Mouse (Mus musculus) CD4-positive, CD25-positive, alpha-beta regulatory T cell, adult 2 months (primary cell): Measurements from ENCODE around the gene Pik3r1.

Experiments used
- DNase-seq: peaks from one replicate; pipeline ENCODE4 v3.0.0-alpha.2; 2012; ENCODE audit warnings: low read depth, low spot score

The Pik3r1 gene

DNA sequence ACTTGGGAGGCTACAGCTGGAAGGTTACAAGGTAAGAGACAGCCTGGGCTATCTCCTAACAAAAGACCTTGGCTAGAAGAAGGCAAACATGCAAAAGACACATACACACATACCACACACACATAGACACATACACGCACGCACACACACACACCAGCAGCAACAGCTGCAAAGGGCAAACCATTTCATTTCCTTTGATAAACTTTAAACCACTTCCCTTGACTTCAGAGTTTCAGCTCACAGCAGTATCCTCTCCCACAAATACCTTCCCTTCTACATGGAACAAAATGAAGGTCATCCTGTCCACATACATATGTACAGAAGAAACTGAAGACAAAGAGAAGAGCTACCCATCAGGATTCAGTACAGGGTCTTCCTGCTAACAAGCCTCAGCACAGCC is 56.7 kb downstream of the Pik3r1 start:
- peak; percentile 76 for DNase-seq

DNA sequence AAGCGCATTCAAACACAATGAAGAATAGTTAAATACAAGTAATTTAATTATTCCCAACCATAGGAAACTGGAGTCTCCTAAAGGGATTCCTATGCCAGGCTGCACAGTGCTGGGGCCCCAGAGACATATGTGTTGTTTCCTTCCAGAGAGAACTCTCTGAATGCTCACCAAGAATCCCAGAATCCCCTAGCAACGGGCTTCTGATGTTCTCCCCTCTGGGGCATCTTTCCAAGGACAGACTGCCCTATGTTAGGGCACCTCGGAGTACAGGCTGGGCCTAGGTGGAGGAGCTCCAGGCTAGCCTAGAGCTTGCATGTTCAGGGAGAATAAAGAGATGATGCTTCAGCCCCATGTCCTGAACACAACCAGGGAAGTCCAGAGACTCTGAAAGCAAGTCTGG is 58.2 kb downstream of the Pik3r1 start:
- no peak for DNase-seq

DNA sequence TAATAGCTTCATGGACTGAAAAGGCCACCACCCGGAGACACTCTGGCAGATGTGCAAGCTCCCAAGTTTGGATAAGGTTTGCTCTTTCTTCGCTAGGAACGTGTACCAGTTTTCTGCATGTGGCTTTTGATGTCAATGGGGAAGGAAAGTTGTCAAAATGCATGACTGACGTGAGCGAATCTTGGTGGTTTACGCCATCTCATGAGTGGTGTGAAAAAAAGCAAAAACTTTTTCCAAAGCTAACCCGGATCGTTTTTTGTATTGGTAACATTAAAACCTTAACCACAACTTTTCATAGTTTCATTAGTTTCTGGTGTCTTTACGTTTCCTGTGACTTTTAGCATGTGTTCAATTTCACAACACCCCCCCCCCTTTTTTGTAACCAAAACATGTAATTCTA is 60.8 kb downstream of the Pik3r1 start:
- DNase-seq = peak; percentile 79

DNA sequence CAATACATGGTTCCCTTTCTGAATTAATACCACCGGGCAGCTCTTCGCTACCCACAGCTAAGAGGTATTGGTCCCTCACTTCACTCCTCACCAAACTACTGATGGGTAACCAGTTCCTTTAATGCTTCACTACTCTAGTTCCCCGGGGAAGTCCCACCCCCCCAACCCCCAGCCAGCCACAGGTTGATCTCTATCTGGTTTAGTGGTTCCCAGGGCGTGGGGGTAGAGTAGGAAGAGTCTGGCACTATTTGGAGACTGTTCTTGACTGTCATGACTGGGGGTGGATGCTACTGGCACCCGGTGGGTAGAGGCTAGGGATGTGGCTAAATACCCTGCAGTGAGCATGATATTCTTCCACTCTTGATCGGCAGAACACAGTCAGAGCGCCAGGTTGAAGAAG is 61.6 kb downstream of the Pik3r1 start:
- peak; percentile 80 for DNase-seq

DNA sequence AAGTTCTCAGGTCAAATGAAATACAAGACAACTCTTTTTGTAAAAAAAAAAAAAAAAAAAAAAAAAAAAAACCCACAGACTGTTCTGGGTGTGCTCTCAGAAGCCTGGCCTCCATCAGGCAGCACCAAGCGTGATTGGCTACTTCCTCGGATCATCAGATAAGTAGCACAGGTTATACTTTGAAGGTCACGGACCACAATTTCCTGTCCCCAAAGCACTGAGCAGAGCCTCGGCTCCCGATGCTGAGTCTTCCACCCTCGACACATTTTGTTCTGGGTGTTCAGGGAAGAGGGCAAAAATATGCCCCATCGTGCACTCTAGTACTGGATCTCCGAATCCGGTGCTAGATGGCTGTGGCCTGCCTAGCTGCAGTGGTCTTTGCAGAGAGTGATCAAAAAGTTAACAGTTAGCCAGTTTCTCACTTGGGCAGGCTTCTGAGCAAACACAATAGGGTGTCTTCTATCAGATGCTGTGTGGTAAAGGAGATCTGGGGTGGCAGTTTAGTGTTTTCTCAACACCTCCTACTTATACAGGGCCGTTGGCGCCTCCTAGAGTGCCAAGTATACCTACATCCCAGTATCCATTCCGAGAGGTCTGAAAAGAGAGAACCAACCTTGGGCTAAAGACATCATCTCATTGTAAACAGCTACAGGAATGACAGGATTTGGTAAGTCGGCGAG is 65.8 kb downstream of the Pik3r1 start:
- DNase-seq = peak; percentile 91

DNA sequence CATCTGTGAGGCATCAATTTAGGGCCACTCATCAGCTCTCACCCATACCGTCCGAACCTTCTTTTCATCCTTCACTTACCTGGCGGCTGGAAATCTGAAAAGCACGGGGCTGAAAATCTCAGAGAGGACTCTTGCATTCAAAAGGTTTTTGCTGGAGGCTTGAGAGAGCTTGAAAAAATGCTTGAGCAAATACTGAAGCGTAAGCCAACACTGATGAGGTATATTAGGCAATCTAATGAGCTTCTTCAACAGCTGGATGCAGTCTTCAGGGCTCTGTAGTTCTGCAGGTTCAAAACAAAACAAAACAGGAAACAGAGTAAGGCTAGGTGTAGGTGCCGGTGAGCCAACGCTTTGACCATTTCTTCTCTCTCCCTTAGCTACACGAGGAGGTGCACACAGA is 66.4 kb downstream of the Pik3r1 start:
- no peak for DNase-seq

DNA sequence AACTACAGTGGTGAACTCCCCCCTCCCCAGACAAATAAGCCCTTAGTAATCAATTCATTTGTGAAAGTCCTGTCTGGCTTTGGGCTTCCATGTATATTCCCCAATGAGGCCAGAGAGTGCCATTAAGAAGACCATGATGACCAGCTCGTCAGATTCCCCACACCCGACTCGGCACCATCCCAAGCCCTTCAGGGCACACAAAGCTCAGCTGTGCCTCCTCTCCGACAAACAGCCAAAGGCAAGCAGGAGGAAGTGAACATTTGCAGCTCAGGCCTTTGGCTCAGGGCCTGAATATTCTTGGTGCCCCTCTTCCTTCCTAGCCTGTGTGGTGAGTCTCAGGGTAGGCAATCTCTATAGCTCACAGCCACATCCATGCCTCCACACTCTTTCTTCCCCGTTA is 68.3 kb downstream of the Pik3r1 start:
- no peak for DNase-seq

DNA sequence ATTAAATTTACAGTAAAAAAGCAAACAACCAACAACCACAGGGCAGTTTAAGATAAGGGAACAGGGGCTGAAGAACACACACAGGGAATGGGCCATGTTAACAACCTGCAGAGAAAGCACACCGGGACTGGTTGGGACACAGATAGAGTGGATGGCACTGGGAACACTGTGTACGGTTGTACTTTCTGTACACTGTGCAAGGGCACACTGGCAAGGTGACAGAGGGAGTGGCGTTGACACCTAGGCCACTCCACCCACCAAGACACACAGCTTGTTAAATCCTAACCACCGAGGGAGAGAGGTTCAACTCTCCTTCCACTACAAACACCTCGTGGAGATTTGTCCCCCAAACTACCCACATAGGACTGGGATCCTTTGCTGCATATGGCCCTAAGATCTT is 70.1 kb downstream of the Pik3r1 start:
- no peak for DNase-seq

DNA sequence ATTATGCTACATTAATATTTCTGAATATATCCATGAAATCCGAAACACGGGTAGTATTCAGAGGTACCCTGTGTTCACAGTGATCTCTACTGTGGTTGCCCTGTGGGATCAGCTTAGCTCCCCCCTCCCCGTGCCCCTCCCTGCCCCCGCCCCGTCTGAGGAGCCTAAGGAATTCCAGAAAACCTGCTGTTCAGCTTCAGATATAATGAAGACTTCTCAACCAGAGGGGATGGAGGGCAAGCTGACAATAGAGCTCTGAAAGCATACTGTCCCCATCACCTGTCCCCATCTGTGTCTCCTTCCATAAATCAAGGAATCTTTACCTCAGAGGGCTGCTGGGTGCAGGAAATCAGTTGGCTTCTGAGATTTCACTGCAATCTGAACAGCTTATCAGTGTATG is 70.6 kb downstream of the Pik3r1 start:
- DNase-seq = no peak

DNA sequence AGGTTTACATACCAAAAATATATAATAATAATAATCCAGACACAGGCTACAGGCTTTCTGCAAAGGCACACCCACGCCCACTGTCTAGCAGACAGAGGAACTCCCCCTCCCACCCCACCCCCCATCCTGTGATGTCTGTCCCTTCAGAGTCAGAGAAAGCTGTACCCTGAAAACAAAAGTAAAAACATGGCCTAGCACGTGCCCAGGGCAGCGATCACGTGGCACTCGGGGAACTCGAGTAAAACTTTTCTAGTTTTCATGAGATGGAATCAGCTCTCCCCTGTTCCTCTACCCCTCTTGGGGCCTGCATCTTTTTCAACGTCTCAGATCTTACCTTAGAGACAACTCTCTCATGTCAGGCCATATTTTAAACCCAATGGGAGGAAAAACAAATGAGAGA is 71.2 kb downstream of the Pik3r1 start:
- DNase-seq = peak; percentile 86

DNA sequence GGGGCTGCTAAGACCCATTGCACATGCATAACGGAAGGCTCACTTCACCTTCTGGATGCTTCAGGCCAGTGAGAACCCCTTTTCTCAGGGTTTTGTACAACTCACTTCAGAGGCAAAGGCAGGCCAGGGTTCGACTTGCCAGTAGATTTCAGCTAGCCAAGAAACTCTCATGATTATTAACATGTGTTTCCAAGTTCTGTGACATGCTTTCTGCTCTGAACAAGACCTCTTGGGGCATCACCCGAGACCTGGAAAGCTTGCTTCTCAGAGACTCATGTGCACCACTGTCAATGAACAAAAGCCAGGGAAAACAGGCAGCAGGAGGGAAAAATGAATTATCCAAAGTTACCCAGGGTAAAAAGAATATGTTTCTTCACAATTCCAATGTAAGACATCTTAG is 71.7 kb downstream of the Pik3r1 start:
- peak; percentile 44 for DNase-seq

DNA sequence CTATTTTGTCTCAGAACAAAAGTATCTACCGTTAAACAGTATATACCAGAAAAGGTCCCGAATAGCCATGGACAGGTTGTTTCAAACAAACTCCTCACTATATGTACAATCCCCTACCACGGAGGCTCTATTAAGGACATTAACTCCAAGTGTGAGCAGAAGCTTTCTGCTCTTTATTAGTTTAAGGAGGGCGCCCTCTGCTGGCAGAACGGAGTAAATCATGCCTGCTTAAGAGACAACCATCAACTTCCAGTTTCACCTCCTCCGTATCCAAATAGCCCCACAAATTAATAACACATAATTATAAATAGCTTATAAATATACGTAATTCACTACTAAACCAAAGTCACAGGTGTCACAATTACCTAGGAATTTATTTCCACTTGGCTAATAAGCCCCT is 72.1 kb downstream of the Pik3r1 start:
- peak; percentile 93 for DNase-seq

DNA sequence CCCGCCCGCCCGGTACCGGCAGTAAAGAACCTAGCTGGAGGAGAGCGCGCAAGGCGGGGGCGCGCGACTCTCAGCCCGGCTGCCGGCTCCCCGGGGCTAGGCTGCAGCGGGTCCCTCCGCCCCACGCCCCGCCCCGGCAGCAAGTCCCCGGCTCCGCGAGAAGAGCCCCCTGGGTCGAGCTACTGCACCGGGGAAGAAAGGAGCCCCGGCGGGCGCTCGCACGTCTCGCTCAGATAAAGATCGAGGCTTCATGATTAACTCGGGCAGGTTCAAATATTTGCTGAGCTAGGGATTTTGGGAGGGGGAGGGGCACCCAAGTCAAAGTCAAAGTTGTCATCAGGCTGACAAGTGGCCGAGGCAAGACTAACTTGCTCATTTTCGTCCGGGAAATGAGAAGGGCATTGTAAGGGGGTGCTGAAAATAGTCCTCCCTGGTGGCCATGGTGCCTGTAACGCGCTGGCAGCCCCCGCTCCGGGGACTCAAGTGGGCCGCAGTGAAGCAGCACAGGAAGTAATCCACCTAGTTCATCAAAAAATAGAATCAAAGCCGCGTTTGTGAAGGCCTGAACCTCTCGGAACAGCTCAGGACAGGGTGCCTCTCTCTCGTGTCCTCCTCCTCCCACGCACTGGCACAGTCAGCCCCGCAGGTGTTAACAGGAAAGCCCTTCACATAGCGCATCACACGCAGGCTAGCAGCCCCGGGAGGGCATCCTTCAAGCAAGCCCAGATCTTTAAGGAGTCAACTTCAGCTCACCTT is 73.3 kb downstream of the Pik3r1 start:
- DNase-seq = peak; percentile 80

DNA sequence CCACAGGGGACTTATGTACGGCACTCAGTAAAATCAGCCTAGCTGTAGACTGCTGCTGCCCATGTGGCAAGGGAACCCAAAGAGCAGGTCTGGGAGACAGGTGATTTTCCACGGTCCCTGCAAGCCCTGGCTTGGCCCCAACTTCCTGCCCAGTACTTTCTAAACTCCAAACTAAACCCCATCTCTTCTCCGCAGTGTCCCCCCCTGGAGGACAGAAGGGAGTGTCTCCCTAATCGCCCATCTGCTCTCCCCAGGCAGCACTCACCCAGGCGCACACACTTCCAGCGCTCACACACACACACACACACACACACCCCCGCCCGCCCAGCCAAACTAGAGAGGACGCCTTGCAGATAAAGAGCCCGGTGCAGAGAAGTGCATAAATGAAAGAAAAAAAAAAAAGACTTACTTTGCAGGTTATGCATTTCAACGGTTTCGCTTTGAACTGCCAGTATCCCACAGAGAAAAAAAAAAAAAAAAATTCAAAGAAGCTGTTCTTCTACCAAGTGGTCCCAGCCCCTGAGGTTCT is 74.0 kb downstream of the Pik3r1 start:
- DNase-seq = peak; percentile 78

DNA sequence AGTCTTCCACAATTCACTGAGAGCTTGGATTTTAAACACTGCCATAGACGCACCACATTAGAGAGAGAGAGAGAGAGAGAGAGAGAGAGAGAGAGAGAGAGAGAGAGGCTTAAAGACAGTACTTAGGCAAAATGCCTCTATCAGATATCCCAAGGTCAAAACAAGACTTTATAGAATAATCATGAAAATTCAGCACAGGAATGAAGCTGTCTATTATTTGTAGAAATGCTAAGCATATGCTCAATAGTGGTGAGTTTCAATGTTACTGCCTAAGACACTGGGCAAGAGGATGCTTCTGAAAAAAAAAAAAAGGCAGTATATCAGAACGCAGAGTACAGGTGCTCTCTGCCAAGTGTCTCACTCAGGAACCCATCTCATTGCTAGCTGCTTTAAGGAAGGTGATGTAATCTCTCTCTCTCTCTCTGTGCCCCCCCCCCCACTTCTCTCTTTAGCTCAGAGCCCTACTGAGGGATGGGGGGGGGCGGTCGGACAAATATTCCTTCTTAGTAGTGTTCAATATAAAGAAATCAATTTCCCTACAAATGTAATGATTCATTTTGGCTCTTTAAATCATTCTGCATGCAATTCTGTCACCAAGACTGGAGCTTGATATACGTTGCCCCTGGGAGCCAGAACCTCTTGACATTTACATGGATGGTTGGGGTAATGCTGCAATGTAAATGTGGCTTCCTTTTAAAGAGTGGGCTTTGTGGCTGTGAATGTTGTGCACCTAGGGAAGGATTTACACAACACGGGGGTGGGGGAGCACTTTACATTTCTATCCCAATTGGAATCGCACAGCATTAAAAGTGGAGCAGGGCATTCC is 74.9 kb downstream of the Pik3r1 start:
- DNase-seq = no peak

DNA sequence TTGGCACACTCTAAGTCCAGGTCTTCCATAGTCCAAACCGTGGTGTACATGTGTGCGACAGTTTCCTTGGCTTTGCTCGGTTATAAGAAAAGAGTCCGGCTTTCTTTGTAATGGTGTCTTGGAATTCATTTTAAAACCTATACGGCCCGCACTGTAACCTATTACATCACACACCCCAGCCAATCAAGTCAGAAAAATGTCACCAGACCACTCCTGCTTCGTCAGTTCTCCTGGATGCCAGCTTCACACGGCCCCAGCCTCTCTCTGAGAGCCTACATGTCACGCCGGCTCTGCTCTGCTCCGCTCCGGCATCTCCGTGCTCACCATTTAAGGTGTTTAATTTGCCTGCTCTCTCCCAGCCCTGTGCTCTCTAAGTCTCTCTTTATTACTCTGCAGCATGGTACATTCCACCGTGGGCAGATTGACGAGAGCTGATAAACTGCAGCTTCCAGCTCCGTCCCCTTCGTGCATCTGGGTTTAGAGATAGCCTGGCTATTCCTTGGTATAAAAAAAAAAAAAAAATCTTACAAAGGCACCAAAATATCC is 75.7 kb downstream of the Pik3r1 start:
- DNase-seq = no peak

DNA sequence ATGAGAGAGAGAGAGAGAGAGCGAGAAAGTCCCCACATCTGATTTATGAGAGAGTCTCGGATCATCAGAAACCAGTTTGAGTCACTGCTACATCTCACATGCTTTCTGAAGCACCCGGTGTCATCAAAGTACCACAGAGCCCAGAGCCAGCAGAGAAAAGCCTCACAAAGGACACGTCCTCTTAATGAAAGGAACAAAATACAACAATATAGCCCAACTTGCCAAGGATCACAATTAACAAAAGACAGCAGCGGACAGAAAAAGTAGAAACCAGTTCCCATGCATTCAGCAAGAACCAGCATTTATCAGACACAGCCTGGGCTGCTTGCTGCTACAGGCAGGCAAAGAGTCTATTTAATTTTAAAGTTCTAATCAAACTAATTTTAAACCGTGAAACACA is 76.3 kb downstream of the Pik3r1 start:
- DNase-seq = no peak

DNA sequence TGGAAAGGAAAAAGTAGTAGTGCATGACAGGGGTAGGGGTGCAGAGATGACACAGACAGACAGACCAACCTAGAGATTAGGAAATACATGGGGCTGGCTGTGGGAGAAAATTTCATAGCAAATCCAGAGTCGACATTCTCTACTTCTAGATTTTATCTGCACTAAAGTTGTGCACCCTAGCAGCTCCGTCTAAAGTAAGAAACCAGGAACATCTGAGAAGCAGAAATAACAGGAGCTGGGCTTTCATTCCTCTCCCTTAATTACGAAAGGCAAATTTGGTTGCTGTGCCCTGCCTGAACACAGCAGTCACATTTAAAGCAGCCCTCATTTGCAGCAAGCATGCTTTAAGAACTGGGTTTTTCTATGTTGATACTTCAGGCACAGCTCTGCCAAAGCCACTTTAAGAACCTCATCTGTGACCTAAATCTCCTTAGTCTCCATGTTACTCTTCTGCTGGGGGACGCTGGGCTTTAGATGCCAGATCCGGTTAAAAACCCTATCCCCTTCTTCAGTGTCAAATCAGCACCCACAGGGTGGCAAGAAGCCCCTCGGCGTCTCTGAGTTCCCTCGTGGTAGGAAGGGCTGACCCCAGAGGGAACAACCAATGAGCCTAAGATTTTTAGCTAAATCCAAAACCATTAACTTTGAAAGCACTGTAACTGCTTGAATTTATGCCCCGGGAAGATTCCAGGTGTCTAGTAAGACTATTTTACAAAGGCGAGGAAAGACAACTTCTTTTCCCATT is 76.9 kb downstream of the Pik3r1 start:
- no peak for DNase-seq

DNA sequence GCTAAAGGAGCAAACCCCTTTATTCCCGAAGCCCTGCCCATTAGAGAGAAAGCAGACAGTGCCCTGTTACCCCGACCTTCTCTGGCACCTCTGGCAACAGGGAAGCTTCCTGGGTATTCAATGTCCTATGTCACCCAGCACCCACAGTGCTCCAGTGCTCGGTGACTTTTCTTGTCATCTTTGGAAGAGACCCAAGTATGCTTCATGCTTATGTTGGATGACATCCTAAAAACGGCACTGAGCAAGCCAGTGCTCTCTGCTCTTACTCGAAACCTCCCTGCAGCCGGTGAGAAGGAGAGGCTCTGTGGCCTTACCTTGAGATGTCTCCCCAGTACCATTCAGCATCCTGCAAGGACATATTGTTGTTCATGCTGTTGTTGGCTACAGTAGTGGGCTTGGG is 77.8 kb downstream of the Pik3r1 start:
- no peak for DNase-seq

DNA sequence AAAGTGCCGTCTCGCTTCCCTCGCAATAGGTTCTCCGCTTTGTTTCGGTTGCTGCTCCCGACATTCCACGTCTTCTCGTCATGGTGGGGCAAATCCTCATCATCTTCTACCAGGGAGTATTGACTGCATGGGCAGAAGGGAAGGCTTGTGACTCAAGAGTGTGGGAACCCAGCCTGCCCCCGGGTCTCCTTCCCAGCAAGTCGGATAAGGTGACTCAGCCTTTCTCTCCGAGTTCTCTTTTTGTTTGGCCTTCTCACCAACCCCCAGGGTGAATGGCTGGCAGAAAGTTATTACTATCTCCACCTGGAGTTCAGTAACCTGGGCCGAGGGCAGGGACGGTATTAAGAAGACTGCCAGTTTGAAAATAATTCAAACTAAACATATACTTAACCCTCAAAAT is 81.8 kb downstream of the Pik3r1 start:
- no peak for DNase-seq

DNA sequence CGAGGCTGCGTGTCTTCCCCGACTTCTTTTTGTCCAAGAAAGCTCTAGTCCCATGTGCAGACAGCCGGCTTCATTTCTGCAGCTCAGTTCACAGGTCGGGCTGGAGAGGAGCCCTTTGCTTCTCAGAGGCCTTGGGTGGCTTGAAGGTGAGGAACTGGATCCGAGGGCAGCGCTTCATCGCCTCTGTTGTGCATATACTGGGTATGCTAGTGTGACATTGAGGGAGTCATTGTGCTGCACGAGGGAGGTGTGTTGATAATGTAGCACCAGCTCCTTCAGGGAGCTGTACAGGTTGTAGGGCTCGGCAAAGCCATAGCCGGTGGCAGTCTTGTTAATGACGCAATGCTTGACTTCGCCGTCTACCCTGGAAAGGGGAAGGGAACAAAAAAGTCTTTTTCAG is 83.3 kb downstream of the Pik3r1 start:
- no peak for DNase-seq
